ENCODE assay signal across 21 mouse cellular contexts in the genomic region with DNA sequence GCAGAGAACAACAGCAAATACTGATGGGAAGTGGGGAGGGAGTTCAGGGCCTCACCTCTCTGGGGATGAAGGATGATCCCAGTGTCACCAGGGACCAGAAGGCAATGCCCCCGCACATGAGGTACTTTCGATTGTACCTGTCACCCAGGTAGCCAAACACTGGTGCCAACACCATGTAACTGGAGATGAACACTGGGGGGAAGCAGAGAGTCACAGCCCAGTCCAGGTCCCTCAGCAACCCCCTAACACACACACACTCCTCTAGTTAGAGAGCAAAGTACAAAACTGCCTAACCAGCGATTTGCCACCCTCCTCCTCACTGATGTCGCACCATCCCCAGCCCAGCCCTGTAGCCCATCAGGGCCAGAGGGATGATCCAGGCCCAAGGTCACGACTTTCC. TPM values are rescaled to one million over a fixed set of nuclear protein-coding genes. Genes with fewer than 3 reads are reported as not detected.
DNase-seq lines count a peak whose midpoint lies in the region; ATAC-seq and TF ChIP-seq lines count a peak whose summit lies in the region.
"Had no signal": no experiment of that assay in that cellular context is flagged by ENCODE, and none has a peak within 500 bp of the region (broad histone marks: within the 10 kb centered on the region; RNA-seq: fewer than 3 reads in every experiment).

No protein-coding gene starts in this region.

- H3K4me3 ChIP-seq in hindbrain, postnatal 0 days (ENCODE audit: low read length): no peak overlapping the region
- no peak overlapping the region for H3K4me3 ChIP-seq in hindbrain, embryonic 12.5 days
- H3K4me3 ChIP-seq in lung, postnatal 0 days (ENCODE audit: low read depth, low read length): no peak overlapping the region
- H3K4me3 ChIP-seq in ES-E14 (ENCODE audit: insufficient read depth in 1 of 2, low read depth in 1 of 2, low read length in 2 of 2, poor library complexity in 1 of 2, severe bottlenecking in 1 of 2): no peak overlapping the region
- H3K4me3 ChIP-seq in liver, embryonic 13.5 days (replicated peaks): no peak overlapping the region
- H3K4me3 ChIP-seq: embryonic facial prominence, embryonic 13.5 days; limb, embryonic 15.5 days; neural tube, embryonic 12.5 days had no signal

- DNase-seq in hindbrain, postnatal 0 days (ENCODE audit: low spot score): no peak
- DNase-seq in lung, postnatal 0 days (ENCODE audit: low spot score): no peak
- DNase-seq in lung, postnatal 25 days (ENCODE audit: low spot score): no peak
- no peak for DNase-seq in ES-E14 (ENCODE audit: low read depth, low spot score)
- DNase-seq in liver, embryonic 13.5 days: no peak
- DNase-seq in adrenal gland, postnatal 25 days: no peak
- DNase-seq in heart, adult 8-10 months (ENCODE audit: low spot score): no peak
- DNase-seq: B cell, adult 2 months; cerebellum, adult 11-12 months; thymus, adult 18-20 months had no signal

- H3K27ac ChIP-seq in hindbrain, postnatal 0 days: no peak overlapping the region
- no peak overlapping the region for H3K27ac ChIP-seq in hindbrain, embryonic 12.5 days
- H3K27ac ChIP-seq in lung, postnatal 0 days (ENCODE audit: low read length): no peak overlapping the region
- H3K27ac ChIP-seq in ES-E14 (ENCODE audit: insufficient read depth, low read depth, low read length, poor library complexity, severe bottlenecking): no peak overlapping the region
- no peak overlapping the region for H3K27ac ChIP-seq in liver, embryonic 13.5 days
- H3K27ac ChIP-seq: embryonic facial prominence, embryonic 13.5 days; forebrain, embryonic 10.5 days; limb, embryonic 15.5 days; neural tube, embryonic 12.5 days had no signal

- in situ Hi-C loops in ES-E14 (cut with MboI; ENCODE audit: low sequenced_read_pairs in 2 of 2, unreplicated experiment in 2 of 2): no loop called here

- TF ChIP-seq EP300 in lung, postnatal 0 days (IDR thresholded peaks at IDR 0.05): no peak

- H3K9me3 ChIP-seq in hindbrain, postnatal 0 days (ENCODE audit: low read length): no peaks in the 10 kb centered on the region
- H3K9me3 ChIP-seq in hindbrain, embryonic 12.5 days (replicated peaks): no peaks in the 10 kb centered on the region
- no peaks in the 10 kb centered on the region for H3K9me3 ChIP-seq in lung, postnatal 0 days (ENCODE audit: low read length)
- no peaks in the 10 kb centered on the region for H3K9me3 ChIP-seq in ES-E14 (ENCODE audit: control insufficient read depth, insufficient read depth, low read depth, low read length)
- no peaks in the 10 kb centered on the region for H3K9me3 ChIP-seq in liver, embryonic 13.5 days (replicated peaks)
- H3K9me3 ChIP-seq: embryonic facial prominence, embryonic 13.5 days; forebrain, embryonic 10.5 days; limb, embryonic 15.5 days; neural tube, embryonic 12.5 days had no signal

- peaks cover 8% of the 10 kb centered on the region; the same call in 1 of the 2 replicates for H3K4me1 ChIP-seq in hindbrain, postnatal 0 days (ENCODE audit: insufficient read depth, low read length)
- H3K4me1 ChIP-seq in hindbrain, embryonic 12.5 days: peaks cover 15% of the 10 kb centered on the region
- H3K4me1 ChIP-seq in lung, postnatal 0 days (ENCODE audit: insufficient read depth, low read depth, low read length): peaks cover 6% of the 10 kb centered on the region; the same call in 1 of the 2 replicates
- peaks cover 2 to 12% of the 10 kb centered on the region in 2 experiments; a peak in 2 of 4 replicates for H3K4me1 ChIP-seq in ES-E14 (ENCODE audit: control insufficient read depth in 2 of 2, insufficient read depth in 2 of 2, low read length in 2 of 2, poor library complexity in 1 of 2)
- H3K4me1 ChIP-seq in liver, embryonic 13.5 days (replicated peaks): peaks cover 38% of the 10 kb centered on the region

- TF ChIP-seq CTCF in hindbrain, postnatal 0 days (IDR thresholded peaks at IDR 0.05; ENCODE audit: low read depth): peak; percentile 46
- peak; percentile 24; the same call in 1 of the 2 replicates for TF ChIP-seq CTCF in lung, postnatal 0 days (IDR thresholded peaks at IDR 0.05)

- no peak for ATAC-seq in hindbrain, postnatal 0 days
- ATAC-seq in hindbrain, embryonic 12.5 days (ENCODE audit: low FRiP score): no peak
- no peak for ATAC-seq in lung, postnatal 0 days
- ATAC-seq in liver, embryonic 13.5 days (ENCODE audit: low read depth): no peak
- ATAC-seq: activated CD4-positive, CD25-positive, alpha-beta regulatory T cell, adult 4 months; hindbrain, embryonic 16.5 days had no signal

- H3K4me2 ChIP-seq in hindbrain, postnatal 0 days (ENCODE audit: low read depth, low read length): no peak overlapping the region
- H3K4me2 ChIP-seq in hindbrain, embryonic 12.5 days (replicated peaks): no peak overlapping the region
- no peak overlapping the region for H3K4me2 ChIP-seq in lung, postnatal 0 days (replicated peaks; ENCODE audit: low read depth, low read length)
- peak overlapping the region; percentile 96 for H3K4me2 ChIP-seq in liver, embryonic 13.5 days
- H3K4me2 ChIP-seq: embryonic facial prominence, embryonic 13.5 days; limb, embryonic 15.5 days; neural tube, embryonic 12.5 days had no signal

- peaks cover 26% of the 10 kb centered on the region for H3K36me3 ChIP-seq in hindbrain, postnatal 0 days (ENCODE audit: insufficient read depth, low read length)
- peaks cover 49% of the 10 kb centered on the region for H3K36me3 ChIP-seq in hindbrain, embryonic 12.5 days
- H3K36me3 ChIP-seq in lung, postnatal 0 days (ENCODE audit: insufficient read depth, low read length): peaks cover 17% of the 10 kb centered on the region; the same call in 1 of the 2 replicates
- peaks cover 37% of the 10 kb centered on the region for H3K36me3 ChIP-seq in ES-E14 (ENCODE audit: control insufficient read depth, insufficient read depth, low read length, poor library complexity, severe bottlenecking)
- peaks cover 47% of the 10 kb centered on the region for H3K36me3 ChIP-seq in liver, embryonic 13.5 days

- WGBS in hindbrain, postnatal 0 days: 77% methylated on average over 5 of the region's 5 CpGs
- 72% methylated on average over 5 of the region's 5 CpGs for WGBS in hindbrain, embryonic 12.5 days
- 71% methylated on average over 5 of the region's 5 CpGs for WGBS in lung, postnatal 0 days
- WGBS in liver, embryonic 13.5 days (ENCODE audit: insufficient replicate concordance): 73% methylated on average over 5 of the region's 5 CpGs

- H3K9ac ChIP-seq in hindbrain, postnatal 0 days (replicated peaks; ENCODE audit: low read length): no peak overlapping the region
- H3K9ac ChIP-seq in hindbrain, embryonic 12.5 days: no peak overlapping the region
- no peak overlapping the region for H3K9ac ChIP-seq in lung, postnatal 0 days (replicated peaks; ENCODE audit: low read depth)
- no peak overlapping the region; the same call in 1 of the 2 replicates for H3K9ac ChIP-seq in ES-E14 (ENCODE audit: insufficient read depth, low read depth, low read length, poor library complexity, severe bottlenecking)
- no peak overlapping the region for H3K9ac ChIP-seq in liver, embryonic 13.5 days
- H3K9ac ChIP-seq: embryonic facial prominence, embryonic 13.5 days; limb, embryonic 15.5 days; neural tube, embryonic 12.5 days had no signal

- no peaks in the 10 kb centered on the region for H3K27me3 ChIP-seq in hindbrain, postnatal 0 days (ENCODE audit: insufficient read depth, low read length)
- H3K27me3 ChIP-seq in hindbrain, embryonic 12.5 days: no peaks in the 10 kb centered on the region
- no peaks in the 10 kb centered on the region for H3K27me3 ChIP-seq in lung, postnatal 0 days (replicated peaks; ENCODE audit: insufficient read depth, low read length)
- H3K27me3 ChIP-seq in liver, embryonic 13.5 days: no peaks in the 10 kb centered on the region
- H3K27me3 ChIP-seq: embryonic facial prominence, embryonic 13.5 days; limb, embryonic 15.5 days; neural tube, embryonic 12.5 days had no signal

RNA-seq across cellular contexts. Expression of a gene that starts 2.2 kb away (rescaled TPM):
- 102 and 125 TPM in 2 replicates for total RNA-seq in hindbrain, postnatal 0 days (2014; rRNA removed)
- 80.9 and 83.7 TPM in 2 replicates for polyA plus RNA-seq in hindbrain, postnatal 0 days (2015; fragmentation: Nextera tagmentation; extraction: Ambion mirVana)
- polyA plus RNA-seq in hindbrain, embryonic 12.5 days (2016; fragmentation: Nextera tagmentation; extraction: Ambion mirVana): 67.4 and 67.7 TPM in 2 replicates
- 50.3 and 53.7 TPM in 2 replicates for polyA plus RNA-seq in lung, postnatal 0 days (2015; fragmentation: Nextera tagmentation; extraction: Ambion mirVana)
- total RNA-seq in ES-E14 (2012; rRNA removed): 238 and 481 TPM in 2 replicates
- polyA plus RNA-seq in liver, embryonic 13.5 days (2015; fragmentation: Nextera tagmentation; extraction: Ambion mirVana): 19.7 and 21.6 TPM in 2 replicates
- total RNA-seq in adrenal gland, postnatal 25 days (2021): 43.1 and 54.8 TPM in 2 replicates
- total RNA-seq in heart, adult 8-10 months (2022): 10 to 100 TPM; 21.2 to 28.0 (median 23.9) TPM

RNA-seq across cellular contexts. Expression of a gene that starts 5.6 kb away (rescaled TPM):
- total RNA-seq in hindbrain, postnatal 0 days (2014; rRNA removed): 0.37 TPM in 1 of 2 replicates, not detected in the other
- 0.96 and 1.1 TPM in 2 replicates for polyA plus RNA-seq in hindbrain, postnatal 0 days (2015; fragmentation: Nextera tagmentation; extraction: Ambion mirVana)
- polyA plus RNA-seq in hindbrain, embryonic 12.5 days (2016; fragmentation: Nextera tagmentation; extraction: Ambion mirVana): 2.8 and 3.0 TPM in 2 replicates
- polyA plus RNA-seq in lung, postnatal 0 days (2015; fragmentation: Nextera tagmentation; extraction: Ambion mirVana): 1.6 and 1.7 TPM in 2 replicates
- 8.0 and 14.8 TPM in 2 replicates for total RNA-seq in ES-E14 (2012; rRNA removed)
- polyA plus RNA-seq in liver, embryonic 13.5 days (2015; fragmentation: Nextera tagmentation; extraction: Ambion mirVana): 10.9 and 12.4 TPM in 2 replicates
- 0.43 and 1.0 TPM in 2 replicates for total RNA-seq in adrenal gland, postnatal 25 days (2021)
- under 1 TPM in 3 of 4 experiments, not detected in 1; 0.25 to 0.38 (median 0.35) TPM for total RNA-seq in heart, adult 8-10 months (2022)

RNA-seq across cellular contexts. Expression of a gene that starts 21.5 kb away (rescaled TPM):
- 6.1 and 6.4 TPM in 2 replicates for total RNA-seq in hindbrain, postnatal 0 days (2014; rRNA removed)
- 2.9 and 3.0 TPM in 2 replicates for polyA plus RNA-seq in hindbrain, postnatal 0 days (2015; fragmentation: Nextera tagmentation; extraction: Ambion mirVana)
- 3.8 and 4.7 TPM in 2 replicates for polyA plus RNA-seq in hindbrain, embryonic 12.5 days (2016; fragmentation: Nextera tagmentation; extraction: Ambion mirVana)
- polyA plus RNA-seq in lung, postnatal 0 days (2015; fragmentation: Nextera tagmentation; extraction: Ambion mirVana): 1.5 and 2.0 TPM in 2 replicates
- 31.7 and 45.6 TPM in 2 replicates for total RNA-seq in ES-E14 (2012; rRNA removed)
- polyA plus RNA-seq in liver, embryonic 13.5 days (2015; fragmentation: Nextera tagmentation; extraction: Ambion mirVana): 2.6 and 3.0 TPM in 2 replicates
- 8.6 and 8.7 TPM in 2 replicates for total RNA-seq in adrenal gland, postnatal 25 days (2021)
- total RNA-seq in heart, adult 8-10 months (2022): 1 to 10 TPM; 3.1 to 6.2 (median 3.9) TPM

RNA-seq across cellular contexts. Expression of a gene that starts 39.7 kb away (rescaled TPM):
- 0.16 TPM in 1 of 2 replicates, not detected in the other for total RNA-seq in hindbrain, postnatal 0 days (2014; rRNA removed)
- polyA plus RNA-seq in hindbrain, postnatal 0 days (2015; fragmentation: Nextera tagmentation; extraction: Ambion mirVana): 0.05 TPM in 1 of 2 replicates, not detected in the other
- polyA plus RNA-seq in hindbrain, embryonic 12.5 days (2016; fragmentation: Nextera tagmentation; extraction: Ambion mirVana): not detected in 2 replicates
- polyA plus RNA-seq in lung, postnatal 0 days (2015; fragmentation: Nextera tagmentation; extraction: Ambion mirVana): 0.57 and 1.4 TPM in 2 replicates
- total RNA-seq in ES-E14 (2012; rRNA removed): 0.16 and 0.49 TPM in 2 replicates
- 0.14 and 0.23 TPM in 2 replicates for polyA plus RNA-seq in liver, embryonic 13.5 days (2015; fragmentation: Nextera tagmentation; extraction: Ambion mirVana)
- 0.67 and 1.9 TPM in 2 replicates for total RNA-seq in adrenal gland, postnatal 25 days (2021)
- total RNA-seq in heart, adult 8-10 months (2022): 1 to 10 TPM in 1 of 4 experiments, under 1 TPM in 3; 0.19 to 1.4 (median 0.50) TPM
- total RNA-seq: granulocyte monocyte progenitor cell, adult 5-6 weeks; layer of hippocampus, adult 8-10 months; megakaryocyte progenitor cell, adult 5-6 weeks had no signal
- polyA plus RNA-seq: embryonic facial prominence, embryonic 13.5 days; hindbrain, embryonic 16.5 days; kidney, embryonic 14.5 days; neural tube, embryonic 12.5 days had no signal

RNA-seq across cellular contexts. Expression of a gene that starts 53.5 kb away (rescaled TPM):
- total RNA-seq in hindbrain, postnatal 0 days (2014; rRNA removed): 22.2 and 22.5 TPM in 2 replicates
- polyA plus RNA-seq in hindbrain, postnatal 0 days (2015; fragmentation: Nextera tagmentation; extraction: Ambion mirVana): 19.2 TPM in 2 replicates
- polyA plus RNA-seq in hindbrain, embryonic 12.5 days (2016; fragmentation: Nextera tagmentation; extraction: Ambion mirVana): 31.1 and 32.1 TPM in 2 replicates
- 27.3 and 28.3 TPM in 2 replicates for polyA plus RNA-seq in lung, postnatal 0 days (2015; fragmentation: Nextera tagmentation; extraction: Ambion mirVana)
- total RNA-seq in ES-E14 (2012; rRNA removed): 22.1 and 27.8 TPM in 2 replicates
- 5.8 and 6.1 TPM in 2 replicates for polyA plus RNA-seq in liver, embryonic 13.5 days (2015; fragmentation: Nextera tagmentation; extraction: Ambion mirVana)
- 58.2 and 82.6 TPM in 2 replicates for total RNA-seq in adrenal gland, postnatal 25 days (2021)
- total RNA-seq in heart, adult 8-10 months (2022): 1 to 10 TPM; 5.9 to 9.9 (median 6.0) TPM
